10 mouse cellular contexts compared by ENCODE assay signal in the genomic region with DNA sequence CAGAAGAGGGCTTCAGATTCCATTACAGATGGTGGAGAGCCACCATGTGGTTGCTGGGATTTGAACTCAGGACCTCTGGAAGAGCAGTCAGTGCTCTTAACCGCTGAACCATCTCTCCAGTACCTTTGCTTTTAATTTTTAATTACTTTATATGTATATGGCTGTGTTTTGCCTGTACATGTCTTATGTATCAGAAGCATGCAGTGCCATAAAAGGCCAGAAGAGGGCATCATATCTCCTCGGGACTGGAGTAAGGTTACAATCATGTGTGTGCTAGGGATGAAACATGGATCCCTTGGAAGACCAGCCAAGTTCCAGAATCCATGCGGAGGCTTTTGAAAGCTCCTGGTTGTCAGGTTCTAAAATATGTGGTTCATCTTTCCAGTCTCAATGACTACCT. TPM values are rescaled to one million over a fixed set of nuclear protein-coding genes. Genes with fewer than 3 reads are reported as not detected.
A peak's percentile ranks its signal among the peaks of the same experiment; 100 is the strongest.
DNase-seq lines count a peak whose midpoint lies in the region; ATAC-seq and TF ChIP-seq lines count a peak whose summit lies in the region.
"Had no signal": no experiment of that assay in that cellular context is flagged by ENCODE, and none has a peak within 500 bp of the region (broad histone marks: within the 10 kb centered on the region; RNA-seq: fewer than 3 reads in every experiment).

No protein-coding gene starts in this region.

- no peak for ATAC-seq in midbrain, postnatal 0 days (ENCODE audit: low FRiP score)

- 58% methylated on average over 3 of the region's 3 CpGs for WGBS in midbrain, postnatal 0 days

- H3K9ac ChIP-seq in midbrain, postnatal 0 days (replicated peaks; ENCODE audit: low read length, poor library complexity, severe bottlenecking): no peak overlapping the region
- H3K9ac ChIP-seq: embryonic facial prominence, embryonic 12.5 days; limb, embryonic 12.5 days had no signal

- no peaks in the 10 kb centered on the region for H3K36me3 ChIP-seq in midbrain, postnatal 0 days (ENCODE audit: insufficient read depth, low read length)
- H3K36me3 ChIP-seq: embryonic facial prominence, embryonic 12.5 days; limb, embryonic 12.5 days had no signal

- H3K9me3 ChIP-seq in midbrain, postnatal 0 days (ENCODE audit: low read length): no peaks in the 10 kb centered on the region
- H3K9me3 ChIP-seq: embryonic facial prominence, embryonic 12.5 days; limb, embryonic 12.5 days had no signal

- no peaks in the 10 kb centered on the region for H3K4me1 ChIP-seq in midbrain, postnatal 0 days (ENCODE audit: insufficient read depth, low read length)
- H3K4me1 ChIP-seq: embryonic facial prominence, embryonic 12.5 days; limb, embryonic 12.5 days had no signal

- H3K4me2 ChIP-seq in midbrain, postnatal 0 days (ENCODE audit: low read depth, low read length, poor library complexity, severe bottlenecking): no peak overlapping the region
- H3K4me2 ChIP-seq: embryonic facial prominence, embryonic 12.5 days; limb, embryonic 12.5 days had no signal

- DNase-seq in heart, adult 18-20 months: peak; percentile 16 to 68
- no peak for DNase-seq in heart, postnatal 25 days (ENCODE audit: low spot score)
- DNase-seq in right cerebral cortex, adult 2 months (ENCODE audit: low spot score in 2 of 2): peak; percentile 10 to 13
- DNase-seq in right cerebral cortex, postnatal 36 days (ENCODE audit: low spot score in 2 of 2): no peak
- DNase-seq in c-Kit-positive CD71-positive TER-119-negative erythroid progenitor cells, embryonic 14.5 days (ENCODE audit: low read depth): peak; percentile 72
- peak; percentile 43 to 73 for DNase-seq in kidney, adult 8-10 months
- peak; percentile 22 for DNase-seq in midbrain, postnatal 0 days (ENCODE audit: low spot score)
- peak; percentile 77 for DNase-seq in thymus, postnatal 4 days

- no peak overlapping the region for H3K4me3 ChIP-seq in midbrain, postnatal 0 days (ENCODE audit: low read depth, low read length)
- H3K4me3 ChIP-seq: embryonic facial prominence, embryonic 12.5 days; limb, embryonic 12.5 days had no signal

- H3K27me3 ChIP-seq in midbrain, postnatal 0 days (ENCODE audit: insufficient read depth, low read length): no peaks in the 10 kb centered on the region
- H3K27me3 ChIP-seq: embryonic facial prominence, embryonic 12.5 days; limb, embryonic 12.5 days had no signal

- intact Hi-C loops in heart, postnatal 25 days (cut with DNase I): loop anchor here (2.0 to 5.0 kb wide), 2 partner anchors 37 to 64 kb away; no protein-coding TSS in a partner anchor

- no peak overlapping the region for H3K27ac ChIP-seq in midbrain, postnatal 0 days (ENCODE audit: low read depth, low read length)
- H3K27ac ChIP-seq: embryonic facial prominence, embryonic 12.5 days; limb, embryonic 12.5 days had no signal

- TF ChIP-seq CTCF in midbrain, postnatal 0 days (IDR thresholded peaks at IDR 0.05): peak; percentile 59

RNA-seq across cellular contexts. Expression of a gene that starts 35.7 kb away (rescaled TPM):
- total RNA-seq in heart, adult 18-20 months (2021): 10 to 100 TPM; 14.5 to 14.6 TPM
- total RNA-seq in heart, postnatal 25 days (2021): 10 to 100 TPM; 15.2 to 17.5 TPM
- 61.0 and 70.6 TPM in 2 replicates for total RNA-seq in midbrain, postnatal 0 days (2014; rRNA removed)
- polyA plus RNA-seq in midbrain, postnatal 0 days (2015; fragmentation: Nextera tagmentation; extraction: Ambion mirVana): 43.2 and 44.1 TPM in 2 replicates

RNA-seq across cellular contexts. Expression of a gene that starts 40.4 kb away (rescaled TPM):
- 1 to 10 TPM; 6.0 to 8.7 TPM for total RNA-seq in heart, adult 18-20 months (2021)
- total RNA-seq in heart, postnatal 25 days (2021): 10 to 100 TPM in 1 of 2 experiments, 1 to 10 TPM in 1; 9.7 to 10.2 TPM
- total RNA-seq in midbrain, postnatal 0 days (2014; rRNA removed): 17.3 and 20.5 TPM in 2 replicates
- 11.5 and 12.6 TPM in 2 replicates for polyA plus RNA-seq in midbrain, postnatal 0 days (2015; fragmentation: Nextera tagmentation; extraction: Ambion mirVana)

Comparison
In these comparisons a context has a peak if more than half of its experiments do, and no peak if none do; other contexts are left out.
1. DNase-seq: peak in heart, adult 18-20 months (2 of 2), right cerebral cortex, adult 2 months (2 of 2), c-Kit-positive CD71-positive TER-119-negative erythroid progenitor cells, embryonic 14.5 days (single experiment), kidney, adult 8-10 months (2 of 2), midbrain, postnatal 0 days (single experiment) and thymus, postnatal 4 days (single experiment); none in heart, postnatal 25 days (single experiment) and right cerebral cortex, postnatal 36 days (0 of 2).